Mouse (Mus musculus) kidney, postnatal 10 days (tissue): ENCODE measurements around the gene Incenp.
"Not testable (repeated sequence)": the region's sequence is repeated elsewhere in the genome, so short reads cannot be mapped to it uniquely, and the experiment has no call there.

Experiments
- DNase-seq: peaks from one replicate; pipeline ENCODE4 v3.0.0; 2021; ENCODE audit warnings: mixed read lengths

Gene Incenp

DNA sequence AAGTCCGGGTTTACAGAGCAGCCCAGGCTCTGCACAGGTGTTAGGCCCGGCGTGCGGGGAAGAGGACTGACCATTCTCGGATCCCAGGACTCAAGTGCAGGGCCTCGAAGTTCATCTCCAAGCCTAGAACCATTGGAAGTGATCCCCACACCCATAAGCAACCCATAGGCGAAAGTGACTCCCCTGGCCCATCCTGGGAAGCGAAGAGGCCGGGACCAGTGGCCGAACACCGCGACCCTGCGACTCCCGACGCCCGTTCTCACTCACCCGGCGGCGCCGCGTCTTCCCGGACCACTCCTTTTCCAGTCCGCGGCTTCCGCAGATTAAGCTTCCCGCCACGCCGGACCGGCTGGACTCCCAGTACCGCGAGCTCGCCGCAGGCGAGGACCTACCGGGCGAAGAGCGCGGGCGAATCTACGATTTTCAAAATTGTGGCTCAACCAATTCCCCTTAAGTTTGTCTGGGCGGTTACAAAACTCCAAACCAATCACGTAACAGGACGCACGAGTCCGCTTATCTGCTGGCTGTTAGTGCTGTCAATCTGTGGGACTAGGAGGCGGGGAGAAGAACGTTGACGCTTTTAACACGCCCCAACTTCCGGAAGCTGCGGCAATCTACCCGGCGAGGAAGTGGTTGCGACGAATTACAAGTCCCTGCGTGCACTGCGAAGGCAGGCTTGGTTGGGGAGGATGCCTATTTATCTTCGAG, at the start of gene Incenp:
Gene Incenp (minus strand): TSS at position 480 of the 708 bp plus-strand sequence.
- peak; percentile 94 for DNase-seq

DNA sequence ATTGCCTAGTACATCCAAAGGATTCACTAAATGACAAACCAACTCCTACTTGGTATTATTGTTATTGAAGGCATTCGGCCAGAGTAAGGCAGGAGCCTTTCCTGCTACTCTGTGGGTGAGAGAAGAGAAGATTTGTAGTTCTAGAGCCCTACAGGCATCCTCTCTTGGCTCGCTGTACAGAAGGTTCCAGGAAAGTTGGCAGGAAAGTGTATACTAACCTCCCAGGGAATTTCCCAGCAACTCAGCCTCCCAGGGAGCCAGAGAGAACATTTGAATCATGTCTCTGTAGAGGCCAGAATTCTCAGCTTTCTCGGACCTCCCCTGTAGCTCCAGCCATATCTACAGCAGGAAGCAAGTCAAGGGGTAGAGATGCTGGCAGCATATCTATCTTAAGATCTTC, 47.6 kb upstream of the Incenp start:
- no peak for DNase-seq

DNA sequence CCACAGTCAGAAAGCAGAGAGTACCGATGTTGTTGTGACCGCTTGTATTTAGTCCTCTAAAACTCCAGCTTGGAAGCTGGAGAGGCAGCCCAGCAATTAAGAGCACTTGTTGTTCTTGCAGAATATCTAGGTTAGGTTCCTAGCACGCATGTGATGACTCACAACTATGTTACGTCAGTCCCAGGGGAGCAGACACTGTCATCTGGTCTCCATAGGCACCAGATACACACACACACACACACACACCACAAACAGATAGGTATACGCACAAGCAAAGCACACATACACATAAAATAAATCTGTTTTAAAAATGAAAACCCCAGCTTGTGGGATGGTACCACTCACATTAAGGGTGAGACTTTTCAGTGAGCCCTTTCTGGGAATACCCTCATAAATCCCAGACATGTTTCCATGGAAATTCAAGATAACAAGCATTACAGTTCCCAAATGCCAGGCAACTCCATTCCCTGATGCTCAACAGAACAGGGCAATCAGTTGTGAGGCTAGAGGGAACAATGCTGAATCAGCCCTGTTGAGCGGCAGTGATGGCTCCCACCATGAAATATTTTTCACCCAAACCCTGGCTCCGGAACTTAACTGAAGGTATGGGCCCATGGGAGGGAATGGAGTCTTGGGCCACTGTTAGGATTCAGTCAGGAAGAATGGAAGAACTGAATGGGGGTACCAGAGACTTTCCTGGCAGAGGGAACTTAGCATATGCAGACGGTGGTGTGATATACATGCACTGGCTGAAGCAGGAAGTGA, 46.6 kb upstream of the Incenp start:
- DNase-seq = no peak

GRCm38 (mm10) chr19:9942539-9943533, 43.5 kb upstream of the Incenp start:
- DNase-seq = no peak

DNA sequence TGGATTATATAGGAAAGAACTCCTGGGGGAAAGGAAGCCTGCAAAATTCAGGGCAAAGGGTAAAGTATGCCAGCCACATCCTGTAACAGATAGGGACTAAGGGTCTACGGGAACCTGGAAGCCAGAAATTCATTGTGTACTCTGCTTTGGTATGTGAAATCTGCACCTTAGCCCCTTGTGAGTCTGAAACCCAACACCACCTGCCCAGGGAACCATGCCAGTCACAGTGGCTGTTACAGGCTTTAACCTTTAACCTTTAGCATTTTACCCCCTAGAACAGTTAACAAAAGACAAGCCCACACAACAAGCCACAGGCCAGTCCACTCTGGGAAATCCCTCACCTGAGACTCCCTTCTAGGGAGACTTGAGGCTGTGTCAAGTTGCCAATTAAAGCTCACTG, 42.5 kb upstream of the Incenp start:
- no peak for DNase-seq

- no peak for DNase-seq
Measured at GRCm38 (mm10) chr19:9940903-9941302, 41.6 kb upstream of the Incenp start.

DNA sequence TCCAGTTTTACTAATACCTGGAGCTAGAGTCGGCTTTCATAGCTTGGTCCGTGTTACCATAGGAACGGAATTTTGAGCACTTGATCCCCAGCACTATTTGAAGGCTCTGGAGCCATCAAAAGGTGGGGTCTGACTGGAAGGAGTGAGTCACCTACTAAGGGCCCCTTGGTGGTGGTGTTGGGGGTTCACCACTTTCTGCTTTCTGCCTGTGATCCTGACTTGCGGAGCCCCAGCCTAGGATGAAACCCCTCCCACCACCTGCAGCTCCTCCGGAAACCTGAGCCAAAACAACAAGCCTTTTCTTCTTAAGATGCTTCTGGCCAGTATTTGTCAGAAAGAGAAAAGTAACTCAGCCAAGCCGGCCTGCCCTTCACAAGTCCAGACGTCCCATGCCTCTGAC, 40.5 kb upstream of the Incenp start:
- no peak for DNase-seq

- no peak for DNase-seq
Measured at GRCm38 (mm10) chr19:9938824-9939303, 39.5 kb upstream of the Incenp start.

- DNase-seq = no peak
Measured at GRCm38 (mm10) chr19:9938156-9938823, 38.9 kb upstream of the Incenp start.

DNA sequence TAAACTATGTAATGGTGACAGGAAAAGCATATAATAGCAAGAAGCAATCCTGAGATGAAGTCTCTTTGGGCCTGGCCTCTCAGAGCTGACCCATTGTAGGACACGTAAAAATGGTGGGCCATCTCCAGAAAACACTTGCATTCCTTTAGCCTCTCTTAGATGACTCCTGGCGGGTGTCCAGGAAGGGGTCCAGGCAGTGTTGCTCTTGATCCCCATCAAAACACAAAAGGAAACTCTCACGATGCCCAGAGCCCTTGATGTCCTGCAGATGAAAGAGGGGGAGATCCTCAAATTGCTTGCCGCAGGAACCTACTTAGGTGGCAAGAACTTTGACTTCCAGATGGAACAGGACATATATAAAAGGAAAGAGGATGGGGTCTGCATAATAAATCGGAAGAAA, 38.1 kb upstream of the Incenp start:
- no peak for DNase-seq

DNA sequence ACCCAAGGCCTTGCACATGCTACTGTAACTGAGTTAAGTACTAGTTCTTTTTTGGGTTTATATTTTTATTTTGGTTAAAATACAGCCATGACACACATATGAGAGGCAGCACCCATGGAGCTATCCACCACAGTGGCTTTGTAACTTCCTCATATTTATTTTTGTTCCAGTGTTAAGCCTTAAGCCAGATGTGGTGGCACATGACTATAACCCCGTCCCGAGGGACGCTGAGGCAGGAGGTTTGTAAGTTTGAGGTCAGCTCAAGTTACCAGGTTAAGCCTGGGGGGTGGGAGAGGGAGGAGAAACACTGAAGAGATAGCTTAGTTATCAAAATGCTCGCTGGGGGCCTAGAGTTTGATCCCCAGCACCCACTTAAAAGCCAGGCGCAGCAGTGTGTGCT, 37.2 kb upstream of the Incenp start:
- DNase-seq = no peak

DNA sequence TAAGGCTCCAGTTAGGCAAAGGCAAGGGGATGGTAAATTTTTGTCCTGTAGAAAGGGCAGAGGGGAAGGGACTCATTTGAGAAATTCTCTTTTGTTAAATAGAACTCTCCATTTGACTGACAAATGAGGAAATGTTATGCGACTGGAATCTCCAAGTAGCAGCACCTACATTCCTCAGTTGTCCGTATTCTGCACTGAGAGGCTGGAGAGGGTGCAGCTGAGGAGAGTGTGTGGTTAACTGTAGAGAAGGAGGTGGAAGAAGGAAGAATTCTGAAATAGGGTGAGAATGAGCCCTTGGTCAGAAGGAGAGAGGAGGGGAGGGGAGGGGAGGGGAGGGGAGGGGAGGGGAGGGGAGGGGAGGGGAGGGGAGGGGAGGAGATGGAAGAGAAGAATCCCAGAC, 34.6 kb upstream of the Incenp start:
- DNase-seq = no peak

GRCm38 (mm10) chr19:9931167-9931607, 31.8 kb upstream of the Incenp start:
- DNase-seq = not testable (repeated sequence)

DNA sequence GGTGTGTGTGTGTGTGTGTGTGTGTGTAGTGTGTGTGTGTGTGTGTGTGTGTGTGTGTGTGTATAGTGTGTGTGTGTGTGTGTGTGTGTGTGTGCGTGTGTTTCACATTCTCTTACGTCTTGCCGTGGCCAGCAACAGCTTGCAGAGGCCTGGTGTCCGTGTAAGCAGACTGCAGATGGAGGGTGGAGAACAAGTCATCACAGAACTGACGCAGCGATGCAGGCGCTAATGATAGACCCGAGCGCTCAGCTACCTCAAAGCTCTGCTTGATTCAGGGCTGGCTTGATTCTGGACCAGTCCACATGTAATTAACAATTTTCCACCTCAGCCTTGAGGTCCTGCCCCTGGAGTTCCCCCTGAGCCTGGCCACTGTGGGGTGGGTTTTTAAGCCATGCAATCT, 28.7 kb upstream of the Incenp start:
- no peak for DNase-seq

- no peak for DNase-seq
Measured at GRCm38 (mm10) chr19:9924769-9925272, 25.5 kb upstream of the Incenp start.

- DNase-seq = no peak
Measured at GRCm38 (mm10) chr19:9924034-9924768, 24.9 kb upstream of the Incenp start.

- DNase-seq = no peak
Measured at GRCm38 (mm10) chr19:9923048-9923447, 23.7 kb upstream of the Incenp start.

DNA sequence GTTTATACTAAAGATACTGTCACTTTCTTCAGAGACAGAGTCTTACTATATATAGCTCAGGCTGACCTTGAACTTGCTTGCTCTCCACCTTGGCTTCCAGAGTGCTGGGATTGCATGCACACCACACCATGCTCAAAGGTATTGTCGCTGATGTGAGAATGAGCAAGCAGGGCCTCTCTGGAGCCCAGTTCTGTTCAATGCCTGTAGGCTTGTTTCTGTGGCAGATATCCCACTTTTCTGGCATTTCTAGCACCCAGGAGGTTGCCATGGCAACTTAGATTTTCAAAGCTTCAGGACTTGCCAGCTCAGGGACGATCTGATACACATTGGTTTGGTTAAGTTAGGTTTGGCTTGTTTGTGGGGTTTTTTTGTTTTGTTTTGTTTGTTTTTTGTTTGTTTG, 22.9 kb upstream of the Incenp start:
- no peak for DNase-seq

- peak; percentile 71 for DNase-seq
Measured at GRCm38 (mm10) chr19:9920835-9921784, 21.8 kb upstream of the Incenp start.

GRCm38 (mm10) chr19:9918176-9918861, 19.0 kb upstream of the Incenp start:
- DNase-seq = no peak
